Mouse (Mus musculus): ENCODE results near the gene Olfr459. TPM values are rescaled to one million over a fixed set of nuclear protein-coding genes. Genes with fewer than 3 reads are reported as not detected.

The Olfr459 gene
- total RNA-seq, 2 experiments from 2014 or later: not detected

Other genes with a start within 250 kb of the Olfr459 start
- gene Ephb6, start 169.7 kb downstream of the Olfr459 start, total RNA-seq (2014; fragmentation: Nextera tagmentation): 1.5 and 12.2 TPM in 2 replicates
- 4.3 and 7.2 TPM in 2 replicates for gene Ephb6, start 169.7 kb downstream of the Olfr459 start, total RNA-seq (2017)
- not detected in 2 replicates for gene Trpv6, start 138.8 kb downstream of the Olfr459 start, total RNA-seq (2014; fragmentation: Nextera tagmentation)
- gene Trpv6, start 138.8 kb downstream of the Olfr459 start, total RNA-seq (2017): not detected in 2 replicates
- 0.82 and 1.5 TPM in 2 replicates for gene Trpv5, start 94.4 kb downstream of the Olfr459 start, total RNA-seq (2014; fragmentation: Nextera tagmentation)
- 1.0 TPM in 1 of 2 replicates, not detected in the other for gene Trpv5, start 94.4 kb downstream of the Olfr459 start, total RNA-seq (2017)
- not detected in 2 replicates for gene Llcfc1, start 90.7 kb downstream of the Olfr459 start, total RNA-seq (2014; fragmentation: Nextera tagmentation)
- gene Llcfc1, start 90.7 kb downstream of the Olfr459 start, total RNA-seq (2017): not detected in 2 replicates
- gene Kel, start 70.8 kb downstream of the Olfr459 start, total RNA-seq (2014; fragmentation: Nextera tagmentation): 302 and 549 TPM in 2 replicates
- 63.8 and 132 TPM in 2 replicates for gene Kel, start 70.8 kb downstream of the Olfr459 start, total RNA-seq (2017)
- not detected in 2 replicates for gene Pip, start 72.4 kb upstream of the Olfr459 start, total RNA-seq (2014; fragmentation: Nextera tagmentation)
- gene Pip, start 72.4 kb upstream of the Olfr459 start, total RNA-seq (2017): not detected in 2 replicates
- not detected in 2 replicates for gene Sval2, start 77.8 kb upstream of the Olfr459 start, total RNA-seq (2014; fragmentation: Nextera tagmentation)
- not detected in 2 replicates for gene Sval2, start 77.8 kb upstream of the Olfr459 start, total RNA-seq (2017)
- not detected in 2 replicates for gene Sval1, start 176.5 kb upstream of the Olfr459 start, total RNA-seq (2014; fragmentation: Nextera tagmentation)
- gene Sval1, start 176.5 kb upstream of the Olfr459 start, total RNA-seq (2017): not detected in 2 replicates
- gene Sval3, start 193.0 kb upstream of the Olfr459 start, total RNA-seq (2014; fragmentation: Nextera tagmentation): not detected in 2 replicates
- not detected in 2 replicates for gene Sval3, start 193.0 kb upstream of the Olfr459 start, total RNA-seq (2017)

All from megakaryocyte-erythroid progenitor cell, adult 5-6 weeks (primary cell).